Mouse (Mus musculus) adrenal gland, postnatal 36 days (tissue): ENCODE measurements around the gene Mxra7. TPM values are rescaled to one million over a fixed set of nuclear protein-coding genes. Genes with fewer than 3 reads are reported as not detected.
"Not testable (repeated sequence)": the region's sequence is repeated elsewhere in the genome, so short reads cannot be mapped to it uniquely, and the experiment has no call there.

Experiments used
- DNase-seq, 2 experiments: peaks; one replicate each; pipeline ENCODE4 v3.0.0; 2021; ENCODE audit warnings: mixed read lengths in 1 of 2
- total RNA-seq, 2 experiments: library from RNA; stranded (reverse); gene quantifications; 2 replicates each; pipeline ENCODE4 v1.2.3; 2021

Mxra7 gene
- total RNA-seq, 2 experiments from 2014 or later: 38.6 to 52.5 TPM

DNA sequence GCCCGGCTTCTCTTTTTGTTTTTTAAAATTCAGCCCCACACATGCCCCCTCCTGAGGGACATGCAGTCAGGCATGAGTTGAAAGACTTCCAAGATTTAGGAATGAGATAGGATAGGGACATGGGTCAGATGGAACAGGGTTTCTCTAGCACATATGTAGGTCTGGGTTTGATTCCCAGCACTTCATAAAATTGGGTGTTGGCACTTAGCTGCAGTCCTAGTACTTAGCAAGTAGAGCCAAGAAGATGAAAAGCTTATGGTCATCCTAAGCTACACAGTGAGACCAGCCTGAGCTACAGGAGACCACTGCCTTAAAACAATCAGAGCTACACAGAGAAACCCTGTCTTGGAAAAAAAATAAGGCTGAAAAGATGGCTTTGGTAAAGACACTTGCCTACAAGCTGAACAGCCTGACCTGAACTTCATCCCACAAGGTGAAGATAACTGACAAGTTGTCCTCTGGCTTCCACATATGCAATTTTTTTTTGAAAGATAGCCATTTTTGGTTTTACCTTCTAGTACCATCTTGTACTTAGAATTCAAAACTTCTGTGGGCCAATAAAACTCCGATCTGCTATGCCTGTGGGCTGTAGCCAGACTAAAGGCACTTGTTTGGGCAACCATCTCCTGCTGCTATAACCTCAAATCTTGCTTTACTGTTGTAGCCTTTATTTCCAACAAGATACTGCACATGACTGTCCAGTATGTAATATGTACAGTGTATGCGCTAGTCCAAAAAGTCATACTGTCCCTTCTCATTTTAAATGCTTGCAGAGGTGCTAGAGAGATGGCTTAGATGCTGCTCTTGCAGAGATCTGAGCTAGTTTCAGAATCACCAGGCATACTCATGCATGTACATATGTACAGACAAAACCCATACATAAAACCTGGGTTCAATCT, 19.6 kb upstream of the Mxra7 start:
- no peak for DNase-seq

DNA sequence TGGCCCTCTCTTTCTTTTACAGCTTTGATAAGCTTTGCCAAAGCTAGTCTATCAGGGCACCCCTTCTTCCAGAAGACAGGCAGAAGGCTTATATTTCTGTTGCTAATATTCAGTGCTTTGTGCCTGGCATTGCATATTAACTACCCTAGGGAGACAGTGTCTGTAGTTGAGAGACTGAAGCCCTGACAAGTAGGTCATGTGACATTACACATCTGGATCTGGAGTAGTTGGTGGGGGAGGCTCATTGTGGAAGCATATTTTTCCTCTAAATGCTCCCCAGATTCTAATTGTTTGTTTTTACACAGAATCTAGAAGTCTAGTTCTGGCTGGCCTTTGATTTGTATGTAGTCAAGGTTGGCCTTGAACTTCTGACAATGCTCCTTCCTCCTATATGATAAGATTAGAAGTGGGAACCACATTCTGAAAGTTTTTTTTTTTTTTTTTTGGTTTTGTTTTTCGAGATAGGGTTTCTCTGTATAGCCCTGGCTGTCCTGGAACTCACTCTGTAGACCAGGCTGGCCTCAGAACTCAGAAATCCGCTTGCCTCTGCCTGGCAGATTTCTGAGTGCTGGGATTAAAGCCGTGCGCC, 18.8 kb upstream of the Mxra7 start:
- DNase-seq: no peak

DNA sequence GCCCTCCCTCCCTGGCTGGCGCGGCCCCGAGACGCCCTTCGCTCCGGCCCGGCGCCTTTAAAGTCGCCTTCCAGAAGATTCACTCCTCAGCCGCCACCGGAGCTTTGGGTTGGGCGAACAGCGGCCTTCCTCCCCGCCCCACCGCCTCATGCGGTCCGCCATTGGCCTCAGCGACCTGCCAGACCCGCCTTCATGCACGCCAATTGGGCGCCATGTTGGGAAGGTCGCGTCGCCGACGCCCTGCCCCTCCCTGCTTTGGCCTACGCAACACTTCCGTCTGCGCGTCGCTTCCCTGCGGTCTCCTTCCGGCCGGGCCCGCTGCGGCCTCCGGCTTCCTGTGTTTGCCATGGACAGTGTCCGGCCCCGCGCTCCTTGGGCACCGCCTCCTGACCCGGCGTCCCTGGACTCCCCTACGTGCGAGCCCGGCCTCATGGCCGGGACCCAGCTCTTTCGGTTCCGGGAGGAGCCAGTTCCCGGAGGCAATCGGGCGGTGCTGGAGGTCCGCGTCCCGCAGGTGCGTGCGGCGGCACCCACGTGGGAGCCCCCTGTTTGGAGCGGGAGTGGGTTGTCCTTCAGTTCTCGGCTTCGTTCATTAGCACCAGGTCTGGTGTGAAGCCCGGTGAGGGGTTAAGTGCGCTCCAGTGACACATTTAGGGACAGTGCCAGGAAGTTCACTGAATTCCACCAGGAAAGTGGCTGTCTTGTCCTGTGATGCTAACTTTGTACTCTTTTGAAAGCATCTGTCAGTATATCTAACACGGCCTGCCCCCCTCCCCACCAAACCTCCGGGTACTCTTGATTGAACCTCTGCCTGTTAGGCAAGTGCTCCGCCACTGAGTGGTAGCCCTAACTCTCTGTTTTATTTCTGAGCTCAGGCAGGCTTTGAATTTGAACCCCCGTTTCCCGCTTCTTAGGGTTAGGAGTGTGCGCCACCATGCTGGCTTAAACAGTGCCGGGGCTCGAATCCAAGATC, 15.7 kb upstream of the Mxra7 start, which contains the start of the genes Mettl23 and Jmjd6:
TSS of gene Mettl23 (plus strand) at position 18 of the 973 bp plus-strand sequence.
TSS of gene Jmjd6 (minus strand) at position 189 of the 973 bp plus-strand sequence.
- DNase-seq: peak; percentile 97 to 98

DNA sequence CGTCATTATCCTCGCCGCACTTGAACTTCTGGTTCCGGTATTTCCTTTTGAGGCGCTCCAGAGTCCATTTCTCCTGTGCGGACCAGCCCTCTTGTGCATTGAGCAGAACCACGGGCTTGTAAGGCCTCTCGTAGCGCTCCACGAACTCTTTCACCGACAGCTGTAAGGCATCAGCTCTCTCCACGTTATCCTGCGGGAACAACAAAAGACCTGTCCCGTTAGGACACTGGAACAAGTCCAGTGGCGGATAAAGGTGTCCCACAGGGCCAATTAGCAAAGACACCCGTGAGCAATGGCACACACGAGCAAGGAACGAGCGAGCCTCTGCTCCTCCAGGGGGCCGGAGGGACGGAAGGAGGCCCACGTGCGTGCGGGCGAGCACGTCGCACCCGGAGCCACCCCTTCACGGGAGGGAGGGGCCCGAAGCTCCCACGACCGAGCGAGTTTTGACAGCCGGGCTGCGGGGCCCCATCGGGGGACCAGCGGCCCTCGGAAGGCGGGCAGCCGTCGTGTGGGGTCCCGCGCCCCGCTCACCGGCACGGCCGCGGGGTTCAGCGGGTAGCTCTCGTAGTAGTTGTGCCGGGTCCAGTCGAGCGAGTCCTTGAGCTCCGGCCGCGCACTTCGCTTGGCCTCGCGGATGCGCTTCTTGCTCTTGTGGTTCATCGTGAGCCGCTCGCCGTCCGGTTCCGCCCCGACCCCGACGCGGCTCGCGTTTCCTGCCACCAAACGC, 14.8 kb upstream of the Mxra7 start:
- peak; percentile 79 to 86 for DNase-seq

DNA sequence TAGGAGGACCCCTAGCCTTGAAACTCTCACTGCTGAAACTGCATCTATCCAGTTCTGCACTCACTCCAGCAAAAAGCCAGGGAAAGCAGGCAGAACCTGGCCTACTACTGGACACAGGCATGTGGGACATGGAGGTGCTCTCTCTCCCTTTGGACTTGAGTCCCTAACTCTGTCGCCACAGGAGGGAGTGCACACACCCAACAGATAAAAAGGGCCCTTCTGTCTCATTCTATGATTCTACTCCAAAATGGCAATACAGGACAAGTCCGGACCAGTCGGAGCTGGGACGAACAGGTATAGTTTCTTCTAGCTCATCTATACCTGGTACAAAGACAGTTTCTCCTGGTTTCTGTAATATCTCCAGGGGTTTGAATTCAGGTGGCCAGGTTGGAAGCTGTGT, 12.9 kb upstream of the Mxra7 start:
- DNase-seq: no peak

DNA sequence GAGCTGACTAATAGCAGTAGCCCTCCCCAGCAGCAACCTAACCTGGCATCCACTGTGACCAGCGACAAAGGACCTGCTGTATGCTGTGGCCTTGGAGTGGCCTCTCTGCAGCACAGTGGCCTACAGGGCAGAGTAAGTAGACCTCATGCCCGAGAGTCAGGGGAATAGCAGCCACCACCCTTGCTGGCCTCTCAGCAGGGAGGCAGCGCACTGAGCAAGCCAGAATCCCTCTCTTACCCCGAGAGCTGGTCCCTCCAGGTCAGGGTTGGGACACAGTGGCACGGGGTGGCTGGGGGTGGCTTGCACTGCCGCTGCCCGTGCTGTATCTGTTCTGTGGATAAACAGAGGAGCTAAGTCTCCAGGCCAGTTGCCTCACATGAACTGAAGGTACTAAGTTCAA, 11.8 kb upstream of the Mxra7 start:
- DNase-seq: no peak

DNA sequence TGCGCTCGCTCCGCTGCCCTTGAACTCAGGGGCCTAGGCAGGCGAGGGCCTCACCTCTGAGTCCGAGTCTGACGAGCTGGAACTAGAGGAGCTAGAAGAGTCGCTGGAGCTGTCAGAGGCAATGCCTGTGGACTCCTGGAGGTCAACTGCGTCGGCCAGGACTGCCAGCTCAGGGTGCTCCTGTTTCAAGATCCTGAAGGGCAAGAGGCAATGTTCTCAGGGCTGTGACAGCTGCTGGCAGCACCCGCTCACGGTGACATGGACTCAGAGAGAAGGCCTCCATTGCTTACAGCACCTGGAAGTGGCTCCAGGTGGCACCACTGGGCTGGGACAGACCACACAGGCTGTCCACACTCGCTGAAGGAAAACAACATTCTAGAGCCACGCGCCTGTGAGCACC, 11.1 kb upstream of the Mxra7 start:
- no peak for DNase-seq

DNA sequence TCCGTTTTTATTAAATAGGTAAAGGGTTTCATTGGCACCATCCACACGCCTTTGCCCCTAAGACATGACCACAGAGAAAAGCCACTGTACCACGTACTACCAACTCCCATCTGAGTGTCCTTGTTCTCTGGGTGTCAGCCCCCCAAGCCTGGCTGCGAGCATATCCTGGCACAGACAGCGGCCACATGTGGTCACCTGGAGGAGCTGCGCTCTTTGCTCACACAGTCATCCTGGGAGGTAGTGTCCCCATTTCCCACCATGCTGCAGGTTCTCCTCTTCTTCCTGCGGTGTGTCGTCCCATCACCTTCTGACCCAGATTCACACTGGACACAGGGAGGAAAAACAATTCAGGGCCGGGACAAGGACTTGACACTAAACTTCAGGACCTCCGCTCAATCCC, 9.6 kb upstream of the Mxra7 start:
- DNase-seq: no peak

DNA sequence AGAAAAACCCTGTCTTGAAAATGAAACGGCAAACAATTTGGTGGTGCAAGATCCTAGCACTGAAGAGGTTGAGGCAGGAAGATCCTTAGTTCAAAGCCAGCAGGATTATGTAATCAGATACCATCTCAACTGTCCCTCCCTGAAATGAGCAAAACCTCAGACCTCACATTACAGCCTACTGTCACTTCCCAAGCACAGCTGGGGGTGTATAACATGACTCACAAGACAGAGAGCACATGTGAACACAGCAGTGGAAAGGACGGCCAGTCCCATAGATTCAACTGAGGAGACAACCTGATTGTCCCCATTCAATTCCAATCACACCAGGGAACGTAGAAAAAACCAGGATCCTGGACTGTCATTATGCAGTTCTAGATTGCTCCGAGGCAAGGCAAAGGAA, 8.4 kb upstream of the Mxra7 start:
- no peak for DNase-seq

DNA sequence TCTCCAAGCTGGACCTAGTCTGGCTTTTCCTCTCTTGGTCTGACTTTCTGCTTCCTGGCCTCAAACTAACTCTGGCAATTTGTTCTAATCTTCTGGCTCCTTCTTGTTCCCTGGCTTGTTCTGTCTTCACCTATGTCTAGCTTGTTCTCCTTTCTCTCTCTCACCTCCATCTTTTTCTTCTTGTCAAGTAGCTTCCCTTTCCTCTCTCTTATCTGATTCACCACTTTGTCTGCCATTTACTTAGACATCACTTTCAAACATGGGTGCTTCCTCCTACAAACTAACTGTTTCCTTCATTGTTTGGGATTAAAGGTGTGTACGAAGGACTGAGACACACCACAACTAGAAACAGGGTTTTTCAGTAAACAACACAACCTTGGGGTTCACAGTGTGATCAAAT, 7.1 kb upstream of the Mxra7 start:
- DNase-seq: no peak

DNA sequence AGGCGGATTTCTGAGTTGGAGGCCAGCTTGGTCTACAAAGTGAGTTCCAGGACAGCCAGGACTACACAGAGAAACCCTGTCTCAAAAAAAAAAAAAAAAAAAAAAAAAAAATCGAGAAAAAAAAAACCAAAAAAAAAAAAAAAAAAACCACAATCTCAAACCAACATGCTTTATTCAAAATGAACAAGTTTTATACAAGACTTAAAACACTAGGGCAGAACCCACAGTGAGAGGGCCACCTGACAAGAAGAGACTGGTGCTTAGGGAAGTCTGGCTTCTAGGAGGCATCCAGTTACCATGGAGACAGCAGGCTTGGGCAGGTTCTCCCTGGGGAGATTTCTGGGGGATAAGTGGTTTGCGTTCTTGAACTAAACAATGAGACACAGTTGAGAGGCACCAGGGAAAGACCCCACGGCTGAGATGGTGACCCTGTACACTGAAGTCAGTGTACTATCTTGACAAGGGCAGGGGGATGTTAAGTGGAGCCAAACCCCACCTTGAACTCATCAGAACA, 4.4 kb upstream of the Mxra7 start:
- DNase-seq: no peak

DNA sequence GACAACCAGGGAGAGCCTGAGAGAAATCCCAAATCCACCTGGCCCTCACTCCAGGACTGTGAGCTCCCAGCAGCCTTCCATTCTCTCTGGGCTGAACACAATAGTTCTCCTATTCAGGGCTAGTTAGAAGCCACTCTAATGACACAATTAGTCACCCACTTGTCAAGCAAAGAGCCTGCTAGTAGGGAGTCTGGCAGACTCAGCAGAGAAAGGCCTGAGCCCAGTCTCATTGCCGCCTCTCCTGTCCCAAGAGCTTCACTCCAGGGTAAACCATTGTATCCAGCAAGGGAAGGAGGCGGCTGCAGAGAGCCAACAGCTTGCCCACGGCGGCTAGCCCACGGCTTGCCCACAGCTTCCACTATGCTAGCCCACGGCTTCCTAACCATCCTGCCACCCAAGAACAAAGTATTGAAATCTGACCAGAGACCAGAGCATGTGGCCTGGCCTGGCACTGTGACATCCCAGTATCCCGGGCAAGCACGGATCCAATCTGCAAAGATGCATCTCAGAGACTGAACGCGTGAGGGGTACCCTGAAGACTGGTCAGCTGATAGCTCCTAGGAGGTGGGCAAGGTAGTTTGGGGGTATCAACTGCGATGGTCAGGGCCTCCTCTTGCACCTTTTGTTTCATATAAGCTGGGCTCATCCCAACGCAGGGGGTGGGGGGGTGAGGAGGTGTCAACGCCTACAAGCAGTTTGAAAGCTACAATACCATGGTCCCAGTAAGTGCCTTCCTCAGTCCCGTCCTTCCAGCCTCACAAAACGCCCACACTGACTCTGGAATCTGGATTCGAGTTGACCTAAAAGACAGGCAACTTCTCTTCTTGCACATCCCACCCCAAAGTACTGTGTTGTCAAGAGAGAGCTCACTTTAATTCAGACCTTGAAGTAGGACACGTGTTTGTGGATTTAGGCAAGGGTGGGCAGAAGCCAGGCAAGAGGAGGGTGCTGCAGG, 1.0 kb downstream of the Mxra7 start:
- DNase-seq: no peak

DNA sequence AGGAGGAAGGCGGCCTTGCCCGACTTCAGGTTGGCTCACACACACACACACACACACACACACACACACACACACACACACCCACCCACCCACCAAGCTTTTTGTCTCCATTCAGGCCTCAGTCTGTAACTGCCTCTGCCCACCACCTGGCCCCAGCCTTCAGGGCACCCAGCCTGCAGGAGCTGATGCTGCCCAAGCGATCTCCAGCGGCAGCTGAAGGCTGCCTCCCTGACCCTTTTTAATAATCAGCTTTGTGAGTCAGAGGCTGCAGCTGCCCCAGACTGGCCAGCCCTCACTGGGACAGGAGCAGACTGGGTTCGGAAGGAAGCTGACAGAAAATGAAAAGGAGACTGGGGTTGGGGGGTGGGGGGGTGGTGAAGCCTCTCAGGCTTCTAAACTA, 2.6 kb downstream of the Mxra7 start:
- peak; percentile 65 to 69 for DNase-seq

DNA sequence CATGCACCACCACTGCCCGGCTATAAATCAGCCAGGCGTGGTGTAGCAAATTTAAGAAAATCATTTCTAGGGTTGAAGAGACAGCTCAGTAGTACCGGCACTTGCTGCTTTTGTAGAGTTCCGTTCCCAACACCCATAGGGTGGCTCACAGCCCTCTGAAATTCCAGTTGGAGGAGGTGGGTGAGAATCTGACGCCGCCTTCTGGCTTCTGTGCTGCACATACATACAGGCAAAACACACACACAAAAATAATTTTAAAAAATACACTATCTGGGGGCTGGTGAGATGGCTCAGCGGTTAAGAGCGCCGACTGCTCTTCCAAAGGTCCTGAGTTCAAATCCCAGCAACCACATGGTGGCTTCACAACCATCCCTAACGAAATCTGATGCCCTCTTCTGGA, 4.0 kb downstream of the Mxra7 start:
- DNase-seq: not testable (repeated sequence)

DNA sequence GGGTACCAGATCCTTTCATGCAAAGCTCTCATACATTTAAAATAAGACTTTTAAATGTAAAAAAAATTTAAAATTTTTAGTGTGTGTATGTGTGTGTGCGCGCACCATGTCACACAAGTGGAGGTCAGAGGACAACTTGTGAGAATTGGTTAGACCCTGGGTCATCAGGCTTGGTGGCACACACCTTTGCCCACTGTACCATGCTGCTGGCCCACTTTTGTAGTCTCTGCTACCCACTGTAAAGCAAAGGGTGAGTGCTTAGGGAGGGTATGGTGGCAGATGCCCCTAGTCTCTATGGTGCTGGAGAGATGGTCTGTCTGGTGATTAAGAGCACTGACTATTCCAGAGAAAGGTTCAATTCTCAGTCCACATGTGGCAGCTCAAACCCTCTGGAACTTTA, 4.6 kb downstream of the Mxra7 start:
- DNase-seq: no peak

DNA sequence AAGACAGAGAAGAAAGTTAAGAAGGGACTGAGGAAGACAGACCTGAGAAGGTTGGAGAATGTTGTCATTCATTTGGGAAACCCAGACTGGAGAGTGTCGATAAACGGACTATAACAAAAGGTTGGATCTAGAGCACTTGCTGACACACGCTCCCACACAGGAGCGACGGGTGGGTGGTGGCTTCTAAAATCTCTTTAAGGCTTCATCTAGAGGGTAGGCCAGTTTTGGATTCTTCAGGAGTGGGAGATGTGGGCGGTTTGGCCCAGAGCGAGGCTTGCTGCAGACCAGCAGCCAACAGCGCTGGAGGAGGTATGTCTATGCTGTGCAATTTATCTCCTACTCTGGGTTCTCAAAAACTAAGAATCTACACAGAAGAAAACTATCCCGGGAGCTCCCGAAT, 5.2 kb downstream of the Mxra7 start:
- no peak for DNase-seq

DNA sequence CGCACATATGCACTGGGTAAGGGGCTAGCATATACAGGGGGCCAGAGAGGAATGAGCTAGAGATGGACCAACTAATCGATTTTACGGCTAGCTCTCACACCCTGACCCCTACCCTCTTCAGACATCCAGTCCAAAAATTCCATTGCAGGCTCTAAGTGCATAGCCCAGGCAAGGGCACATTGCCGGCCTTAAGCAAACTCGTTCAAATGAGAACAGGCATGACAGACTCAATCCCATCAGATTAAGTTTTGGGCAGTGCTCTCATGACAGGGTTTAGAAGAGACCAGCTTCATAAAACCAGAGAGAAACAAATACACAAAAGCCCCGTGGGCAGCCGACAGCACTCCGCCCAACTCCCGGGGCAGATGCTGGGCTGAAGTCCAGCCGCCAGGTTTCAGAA, 5.6 kb downstream of the Mxra7 start:
- DNase-seq: no peak

DNA sequence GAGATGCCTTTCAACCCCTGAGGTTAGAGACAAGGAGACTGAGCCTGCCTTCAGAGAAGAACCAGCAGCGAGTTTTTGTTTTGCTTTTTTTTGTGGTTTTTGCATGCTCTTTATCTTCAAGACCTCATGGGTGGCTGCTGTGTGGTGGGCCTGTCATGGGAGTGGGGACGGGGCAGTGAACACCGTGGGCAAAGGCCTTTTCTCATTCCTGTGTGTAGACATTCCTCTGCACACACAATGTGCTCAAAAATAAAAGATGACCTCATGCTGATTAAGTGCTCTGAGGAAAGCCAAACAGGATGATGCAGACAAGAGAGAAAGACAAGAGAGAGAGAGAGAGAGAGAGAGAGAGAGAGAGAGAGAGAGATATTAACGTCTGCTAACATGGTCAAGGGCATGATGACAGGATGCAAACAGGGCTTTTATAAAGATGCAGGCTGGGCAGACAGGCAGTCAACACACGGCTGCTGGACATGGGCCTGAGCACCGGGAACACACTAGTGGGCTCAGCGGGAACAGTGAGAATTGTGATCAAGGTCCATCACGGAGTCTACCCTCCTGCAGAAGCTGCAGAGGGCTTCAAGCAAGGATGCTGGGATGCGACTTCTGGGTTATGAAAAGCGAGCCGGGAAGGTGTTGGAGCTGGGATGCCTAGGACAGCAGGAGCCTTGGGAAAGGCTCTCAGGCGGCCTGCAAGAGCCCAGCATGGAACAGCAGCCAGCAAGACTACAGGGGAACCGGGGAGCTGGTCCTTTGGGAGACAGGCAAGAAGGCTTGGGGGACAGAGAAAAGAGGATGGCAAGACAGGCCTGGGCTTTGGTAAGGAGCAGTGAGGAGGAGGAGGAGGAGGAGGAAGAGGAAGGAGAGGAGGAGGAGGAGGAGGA, 6.5 kb downstream of the Mxra7 start:
- DNase-seq: no peak

DNA sequence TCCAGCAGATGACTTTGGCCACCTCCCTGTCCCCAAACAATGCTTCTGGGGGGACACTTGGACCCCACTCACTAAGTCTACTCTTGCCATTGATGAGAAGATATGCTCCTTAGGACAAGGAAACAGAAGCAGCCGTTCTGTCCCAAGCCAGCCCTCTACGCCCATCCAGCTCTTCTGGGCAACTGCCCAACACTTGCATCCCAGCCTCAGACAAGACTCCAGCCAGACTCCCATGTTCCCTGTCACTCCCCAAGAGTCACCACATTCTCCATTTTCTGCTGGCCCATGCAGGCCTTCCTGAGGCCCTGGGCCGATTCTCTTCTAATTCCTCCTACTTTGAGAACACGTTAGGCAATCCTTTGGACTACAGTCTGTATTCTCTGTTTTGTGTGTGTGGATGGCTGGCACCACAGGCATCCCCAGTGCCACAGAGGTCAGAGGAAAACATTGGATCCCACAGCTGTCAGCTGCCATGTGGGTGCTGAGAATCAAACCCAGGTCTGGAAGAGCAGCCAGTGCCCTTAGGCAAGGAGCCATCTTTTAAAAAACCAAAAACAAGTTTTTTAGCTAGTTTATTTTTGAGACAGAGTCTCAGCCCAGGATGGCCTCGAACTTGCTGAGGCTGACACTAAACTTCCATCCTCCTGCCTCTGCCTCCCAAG, 7.8 kb downstream of the Mxra7 start:
- DNase-seq: no peak
